ENCODE assay signal across 8 mouse cellular contexts in the genomic region with DNA sequence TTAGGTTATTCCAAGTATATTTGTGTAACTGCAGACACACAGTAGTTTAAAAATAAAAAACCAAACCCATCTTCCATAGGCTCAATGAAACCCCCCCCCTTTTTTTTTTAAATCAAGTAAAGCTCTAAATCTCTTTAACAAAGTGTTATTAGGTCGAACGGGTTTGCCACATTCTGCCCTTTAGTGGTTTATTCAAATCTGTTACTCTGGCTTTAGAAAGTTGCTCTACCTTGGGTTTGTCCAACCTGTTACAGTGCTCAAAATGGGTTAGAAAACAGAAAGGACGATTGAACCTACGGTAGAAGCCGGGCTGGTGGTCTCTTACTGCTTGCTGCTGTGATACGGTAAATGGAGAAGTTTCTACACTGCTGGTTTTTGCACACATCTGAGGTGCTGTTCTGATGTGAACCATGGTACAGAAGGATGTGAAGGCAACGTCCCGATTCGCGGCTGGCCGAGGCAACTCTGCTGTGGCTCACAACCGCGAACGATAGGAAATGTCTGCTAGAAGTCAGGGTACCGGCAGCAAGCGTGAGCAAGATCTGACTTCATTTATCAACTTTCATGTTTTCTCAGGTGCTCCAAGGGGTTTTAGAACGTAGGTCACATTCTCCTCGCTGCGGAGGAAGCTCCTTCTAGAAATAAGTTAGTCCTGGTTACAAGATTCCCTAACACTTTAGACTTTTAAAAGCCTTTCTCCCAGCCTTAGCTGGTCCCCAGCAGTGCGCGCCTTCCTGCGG. TPM values are rescaled to one million over a fixed set of nuclear protein-coding genes. Genes with fewer than 3 reads are reported as not detected.
A peak's percentile ranks its signal among the peaks of the same experiment; 100 is the strongest.
DNase-seq lines count a peak whose midpoint lies in the region; ATAC-seq lines count a peak whose summit lies in the region.

No protein-coding gene starts in this region.

- 48% methylated on average over 22 of the region's 22 CpGs for WGBS in hindbrain, embryonic 11.5 days

- H3K9ac ChIP-seq in hindbrain, embryonic 11.5 days (ENCODE audit: low read depth, low read length), result peak overlapping the region; percentile 58

- H3K4me3 ChIP-seq in hindbrain, embryonic 11.5 days (ENCODE audit: low read depth, low read length), result peak overlapping the region; percentile 15

- DNase-seq in adrenal gland, postnatal 14 days, result peak; percentile 33
- DNase-seq in adrenal gland, adult 18-20 months (ENCODE audit: low spot score in 2 of 2), result no peak
- peak; percentile 18 for DNase-seq in T-cell, adult 2 months (ENCODE audit: low spot score)
- DNase-seq in hindbrain, embryonic 11.5 days (ENCODE audit: low spot score), result no peak
- no peak for DNase-seq in cerebellum, adult 11 months
- no peak for DNase-seq in thymus, postnatal 4 days
- DNase-seq in ovary, postnatal 14 days (ENCODE audit: low spot score), result no peak

- H3K4me2 ChIP-seq in hindbrain, embryonic 11.5 days (replicated peaks; ENCODE audit: low read depth, low read length), result peak overlapping the region; percentile 20

- no peak for ATAC-seq in hindbrain, embryonic 11.5 days (ENCODE audit: low FRiP score)
- ATAC-seq in megakaryocyte, adult 5-6 weeks (ENCODE audit: poor library complexity, severe bottlenecking), result 0 out of 2 replicates have a peak, but pooled peaks have one; percentile 43

- peak overlapping the region; percentile 83 for H3K27ac ChIP-seq in hindbrain, embryonic 11.5 days (ENCODE audit: low read depth, low read length)

- no peaks in the 10 kb centered on the region for H3K36me3 ChIP-seq in hindbrain, embryonic 11.5 days (ENCODE audit: control insufficient read depth, insufficient read depth, low read length)

- 0 out of 2 replicates have a peak, but pooled peaks cover 3% of the 10 kb centered on the region for H3K9me3 ChIP-seq in hindbrain, embryonic 11.5 days (ENCODE audit: control insufficient read depth, low read length)

- H3K27me3 ChIP-seq in hindbrain, embryonic 11.5 days (ENCODE audit: control insufficient read depth, insufficient read depth, low read length), result no peaks in the 10 kb centered on the region

- peaks cover 3% of the 10 kb centered on the region; the same call in 1 of the 2 replicates for H3K4me1 ChIP-seq in hindbrain, embryonic 11.5 days (replicated peaks; ENCODE audit: control insufficient read depth, insufficient read depth, low read length)

RNA-seq across cellular contexts. Expression of a gene that starts 11.8 kb away (rescaled TPM):
- 73.3 and 85.6 TPM in 2 replicates for total RNA-seq in adrenal gland, postnatal 14 days (2021)
- 10 to 100 TPM; 27.9 to 28.8 TPM for total RNA-seq in adrenal gland, adult 18-20 months (2021)
- polyA plus RNA-seq in hindbrain, embryonic 11.5 days (2014; fragmentation: Nextera tagmentation; extraction: Ambion mirVana), result 1,131 and 1,227 TPM in 2 replicates
- not detected in 2 replicates for total RNA-seq in megakaryocyte, adult 5-6 weeks (2015)
- 0.07 and 0.20 TPM in 2 replicates for total RNA-seq in megakaryocyte, adult 5-6 weeks (2017)

RNA-seq across cellular contexts. Expression of a gene that starts 41.6 kb away (rescaled TPM):
- 6.8 and 8.2 TPM in 2 replicates for total RNA-seq in adrenal gland, postnatal 14 days (2021)
- 1 to 10 TPM; 6.1 to 7.3 TPM for total RNA-seq in adrenal gland, adult 18-20 months (2021)
- polyA plus RNA-seq in hindbrain, embryonic 11.5 days (2014; fragmentation: Nextera tagmentation; extraction: Ambion mirVana), result 19.7 and 26.8 TPM in 2 replicates
- 3.5 and 6.0 TPM in 2 replicates for total RNA-seq in megakaryocyte, adult 5-6 weeks (2015)
- total RNA-seq in megakaryocyte, adult 5-6 weeks (2017), result 2.0 and 3.1 TPM in 2 replicates

Comparison
In these comparisons a context has a peak if more than half of its experiments do, and no peak if none do; other contexts are left out.
1. DNase-seq: peak in adrenal gland, postnatal 14 days (single experiment) and T-cell, adult 2 months (single experiment); none in adrenal gland, adult 18-20 months (0 of 2), hindbrain, embryonic 11.5 days (single experiment), cerebellum, adult 11 months (single experiment), thymus, postnatal 4 days (single experiment) and ovary, postnatal 14 days (single experiment).
2. RNA of a gene that starts 11.8 kb away (total RNA-seq): 73.3 to 85.6 TPM in adrenal gland, postnatal 14 days and 27.9 to 28.8 TPM in adrenal gland, adult 18-20 months; 0.07 to 0.20 TPM in megakaryocyte, adult 5-6 weeks; every median in the first group is over 10 times any median in the second.